Comparison of ENCODE assay signal across 12 mouse cellular contexts in the genomic region with DNA sequence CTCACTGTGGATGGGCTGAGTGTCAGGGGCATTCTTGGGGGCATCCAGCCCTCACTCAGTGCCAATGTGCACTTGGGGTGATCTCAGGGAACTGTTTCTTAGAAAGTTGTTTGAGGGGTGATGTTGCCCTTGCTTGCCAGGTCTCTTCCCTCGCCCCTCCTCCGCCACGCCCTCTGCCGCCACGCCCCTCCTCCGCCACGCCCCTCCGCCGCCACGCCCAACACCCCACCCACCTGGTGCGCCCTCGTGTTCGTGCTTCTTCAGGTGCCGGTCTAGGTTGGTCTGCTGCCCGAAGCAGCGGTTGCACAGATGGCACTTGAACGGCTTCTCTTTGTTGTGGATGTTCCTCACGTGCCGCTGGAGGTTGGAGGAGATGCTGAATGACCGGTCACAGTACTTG. TPM values are rescaled to one million over a fixed set of nuclear protein-coding genes. Genes with fewer than 3 reads are reported as not detected.
DNase-seq lines count a peak whose midpoint lies in the region; ATAC-seq and TF ChIP-seq lines count a peak whose summit lies in the region.
"Had no signal": no experiment of that assay in that cellular context is flagged by ENCODE, and none has a peak within 500 bp of the region (broad histone marks: within the 10 kb centered on the region; RNA-seq: fewer than 3 reads in every experiment).

No protein-coding gene starts in this region.

- no peak overlapping the region for H3K9ac ChIP-seq in hindbrain, embryonic 15.5 days
- no peak overlapping the region for H3K9ac ChIP-seq in hindbrain, embryonic 13.5 days
- no peak overlapping the region for H3K9ac ChIP-seq in ES-Bruce4 (ENCODE audit: low read depth, poor library complexity, severe bottlenecking)
- H3K9ac ChIP-seq in embryonic facial prominence, embryonic 13.5 days, result no peak overlapping the region
- no peak overlapping the region for H3K9ac ChIP-seq in midbrain, embryonic 12.5 days (replicated peaks)
- H3K9ac ChIP-seq: liver, embryonic 15.5 days had no signal

- H3K27me3 ChIP-seq in hindbrain, embryonic 15.5 days, result peaks cover 19% of the 10 kb centered on the region; the same call in 1 of the 2 replicates
- peaks cover 65% of the 10 kb centered on the region for H3K27me3 ChIP-seq in hindbrain, embryonic 13.5 days
- no peaks in the 10 kb centered on the region for H3K27me3 ChIP-seq in ES-Bruce4 (ENCODE audit: control insufficient read depth, insufficient read depth, low read length, poor library complexity, severe bottlenecking)
- H3K27me3 ChIP-seq in embryonic facial prominence, embryonic 13.5 days, result peaks cover 6% of the 10 kb centered on the region; the same call in 1 of the 2 replicates
- peaks cover 42% of the 10 kb centered on the region for H3K27me3 ChIP-seq in midbrain, embryonic 12.5 days
- H3K27me3 ChIP-seq: liver, embryonic 15.5 days had no signal

- no peak for TF ChIP-seq POLR2A in ES-Bruce4 (IDR thresholded peaks at IDR 0.05; ENCODE audit: insufficient read depth, low read length)

- DNase-seq in gastrocnemius, postnatal 10 days, result no peak
- no peak for DNase-seq in MN1 (ENCODE audit: low spot score)
- no peak for DNase-seq in left cerebral cortex, postnatal 4 days

- TF ChIP-seq EP300 in ES-Bruce4 (IDR thresholded peaks at IDR 0.05; ENCODE audit: insufficient read depth, low read depth, low read length), result no peak

- H3K4me2 ChIP-seq in hindbrain, embryonic 15.5 days, result peak overlapping the region; percentile 27
- no peak overlapping the region for H3K4me2 ChIP-seq in hindbrain, embryonic 13.5 days
- peak overlapping the region; percentile 24 for H3K4me2 ChIP-seq in embryonic facial prominence, embryonic 13.5 days
- H3K4me2 ChIP-seq in midbrain, embryonic 12.5 days (replicated peaks), result no peak overlapping the region
- H3K4me2 ChIP-seq: liver, embryonic 15.5 days had no signal

- H3K27ac ChIP-seq in hindbrain, embryonic 15.5 days (replicated peaks), result no peak overlapping the region
- no peak overlapping the region for H3K27ac ChIP-seq in hindbrain, embryonic 13.5 days
- H3K27ac ChIP-seq in ES-Bruce4 (ENCODE audit: insufficient read depth, low read length), result no peak overlapping the region
- no peak overlapping the region for H3K27ac ChIP-seq in embryonic facial prominence, embryonic 13.5 days
- H3K27ac ChIP-seq in midbrain, embryonic 12.5 days (replicated peaks), result no peak overlapping the region
- H3K27ac ChIP-seq: liver, embryonic 15.5 days had no signal

- no peak for TF ChIP-seq CTCF in ES-Bruce4 (IDR thresholded peaks at IDR 0.05; ENCODE audit: low read depth, low read length)

- H3K9me3 ChIP-seq in hindbrain, embryonic 15.5 days, result no peaks in the 10 kb centered on the region
- H3K9me3 ChIP-seq in hindbrain, embryonic 13.5 days, result no peaks in the 10 kb centered on the region
- H3K9me3 ChIP-seq in ES-Bruce4 (replicated peaks; ENCODE audit: control insufficient read depth, insufficient read depth, low read length, poor library complexity, severe bottlenecking), result no peaks in the 10 kb centered on the region
- H3K9me3 ChIP-seq in embryonic facial prominence, embryonic 13.5 days, result no peaks in the 10 kb centered on the region
- H3K9me3 ChIP-seq in midbrain, embryonic 12.5 days, result no peaks in the 10 kb centered on the region
- H3K9me3 ChIP-seq: liver, embryonic 15.5 days had no signal

- intact Hi-C loops in left cerebral cortex, postnatal 4 days (cut with DNase I), result loop anchor here (5.0 kb wide), 1 partner anchor 499 kb away; no protein-coding TSS in a partner anchor

- H3K4me3 ChIP-seq in hindbrain, embryonic 15.5 days, result no peak overlapping the region
- H3K4me3 ChIP-seq in hindbrain, embryonic 13.5 days, result no peak overlapping the region
- H3K4me3 ChIP-seq in ES-Bruce4 (ENCODE audit: low read depth, low read length), result peak overlapping the region; percentile 2; the same call in 1 of the 2 replicates
- H3K4me3 ChIP-seq in embryonic facial prominence, embryonic 13.5 days, result no peak overlapping the region
- no peak overlapping the region for H3K4me3 ChIP-seq in midbrain, embryonic 12.5 days
- H3K4me3 ChIP-seq: heart, adult 2 months; liver, embryonic 15.5 days had no signal

- peaks cover 16% of the 10 kb centered on the region for H3K4me1 ChIP-seq in hindbrain, embryonic 15.5 days (replicated peaks)
- H3K4me1 ChIP-seq in hindbrain, embryonic 13.5 days (replicated peaks), result peaks cover 30% of the 10 kb centered on the region
- H3K4me1 ChIP-seq in ES-Bruce4 (ENCODE audit: control insufficient read depth, insufficient read depth, low read length), result peaks cover 4% of the 10 kb centered on the region
- peaks cover 30% of the 10 kb centered on the region for H3K4me1 ChIP-seq in embryonic facial prominence, embryonic 13.5 days
- peaks cover 15% of the 10 kb centered on the region for H3K4me1 ChIP-seq in midbrain, embryonic 12.5 days

- no peak for ATAC-seq in hindbrain, embryonic 15.5 days (ENCODE audit: low FRiP score, low read depth)
- no peak for ATAC-seq in hindbrain, embryonic 13.5 days (ENCODE audit: low FRiP score)
- no peak for ATAC-seq in embryonic facial prominence, embryonic 13.5 days (ENCODE audit: insufficient number of reproducible peaks, insufficient read depth, low FRiP score, low TSS enrichment, low read depth)
- ATAC-seq in midbrain, embryonic 12.5 days (ENCODE audit: low FRiP score, low read depth), result peak; percentile 10; the same call in 1 of the 2 replicates

- WGBS in hindbrain, embryonic 15.5 days, result 5% methylated on average over 17 of the region's 20 CpGs
- 8% methylated on average over 17 of the region's 20 CpGs for WGBS in hindbrain, embryonic 13.5 days
- WGBS in embryonic facial prominence, embryonic 13.5 days, result 6% methylated on average over 20 of the region's 20 CpGs
- WGBS in midbrain, embryonic 12.5 days, result 5% methylated on average over 11 of the region's 20 CpGs

- no peaks in the 10 kb centered on the region for H3K36me3 ChIP-seq in hindbrain, embryonic 15.5 days
- no peaks in the 10 kb centered on the region; the same call in 1 of the 2 replicates for H3K36me3 ChIP-seq in hindbrain, embryonic 13.5 days
- no peaks in the 10 kb centered on the region for H3K36me3 ChIP-seq in ES-Bruce4 (ENCODE audit: control insufficient read depth, insufficient read depth, low read length, poor library complexity, severe bottlenecking)
- H3K36me3 ChIP-seq in embryonic facial prominence, embryonic 13.5 days, result peaks cover 25% of the 10 kb centered on the region
- no peaks in the 10 kb centered on the region for H3K36me3 ChIP-seq in midbrain, embryonic 12.5 days
- H3K36me3 ChIP-seq: liver, embryonic 15.5 days had no signal

RNA-seq across cellular contexts. Expression of gene B230104I21Rik, which starts 7.5 kb away (rescaled TPM):
- polyA plus RNA-seq in hindbrain, embryonic 15.5 days (2015; fragmentation: Nextera tagmentation; extraction: Ambion mirVana), result not detected in 2 replicates
- not detected in 2 replicates for polyA plus RNA-seq in hindbrain, embryonic 13.5 days (2015; fragmentation: Nextera tagmentation; extraction: Ambion mirVana)
- polyA plus RNA-seq in ES-Bruce4 (2011; ENCODE audit: insufficient read depth, insufficient read length, low read depth, missing spikeins), result not detected in 2 replicates
- polyA plus RNA-seq in embryonic facial prominence, embryonic 13.5 days (2015; fragmentation: Nextera tagmentation; extraction: Ambion mirVana), result not detected in 2 replicates
- not detected in 2 replicates for polyA plus RNA-seq in midbrain, embryonic 12.5 days (2016; fragmentation: Nextera tagmentation; extraction: Ambion mirVana)
- not detected for total RNA-seq in gastrocnemius, postnatal 10 days (2021)
- total RNA-seq in left cerebral cortex, postnatal 4 days (2021), result not detected
- total RNA-seq: common myeloid progenitor, adult 5-6 weeks; ES-E14; heart, adult 2 months had no signal
- polyA plus RNA-seq: heart, adult 2 months; liver, embryonic 15.5 days had no signal

RNA-seq across cellular contexts. Expression of gene Arhgef16, which starts 27.0 kb away (rescaled TPM):
- 1.5 and 1.6 TPM in 2 replicates for polyA plus RNA-seq in hindbrain, embryonic 15.5 days (2015; fragmentation: Nextera tagmentation; extraction: Ambion mirVana)
- polyA plus RNA-seq in hindbrain, embryonic 13.5 days (2015; fragmentation: Nextera tagmentation; extraction: Ambion mirVana), result 0.88 and 1.2 TPM in 2 replicates
- 37.2 and 38.5 TPM in 2 replicates for polyA plus RNA-seq in ES-Bruce4 (2011; ENCODE audit: insufficient read depth, insufficient read length, low read depth, missing spikeins)
- 5.9 and 7.7 TPM in 2 replicates for polyA plus RNA-seq in embryonic facial prominence, embryonic 13.5 days (2015; fragmentation: Nextera tagmentation; extraction: Ambion mirVana)
- 0.34 and 0.50 TPM in 2 replicates for polyA plus RNA-seq in midbrain, embryonic 12.5 days (2016; fragmentation: Nextera tagmentation; extraction: Ambion mirVana)
- under 1 TPM; 0.45 to 0.99 TPM for total RNA-seq in gastrocnemius, postnatal 10 days (2021)
- total RNA-seq in left cerebral cortex, postnatal 4 days (2021), result 1 to 10 TPM in 1 of 2 experiments, under 1 TPM in 1; 0.38 to 1.0 TPM
- total RNA-seq: common myeloid progenitor, adult 5-6 weeks had no signal

Comparison
In these comparisons a context has a peak if more than half of its experiments do, and no peak if none do; other contexts are left out.
1. H3K4me2 ChIP-seq: peak in hindbrain, embryonic 15.5 days (single experiment) and embryonic facial prominence, embryonic 13.5 days (single experiment); none in hindbrain, embryonic 13.5 days (single experiment) and midbrain, embryonic 12.5 days (single experiment).